Mouse (Mus musculus) lung, postnatal 10 days (tissue): ENCODE data around the gene Cfap97d1.

Source experiments
- DNase-seq: peaks from one replicate; pipeline ENCODE4 v3.0.0; 2021

Gene Cfap97d1

GRCm38 (mm10) chr11:101984054-101985025 is at the start of gene Cfap97d1:
Gene Cfap97d1, plus strand, starts transcription at chr11:101984279.
- peak; percentile 98 for DNase-seq

GRCm38 (mm10) chr11:101935743-101936142 is 48.3 kb upstream of the Cfap97d1 start:
- no peak for DNase-seq

DNA sequence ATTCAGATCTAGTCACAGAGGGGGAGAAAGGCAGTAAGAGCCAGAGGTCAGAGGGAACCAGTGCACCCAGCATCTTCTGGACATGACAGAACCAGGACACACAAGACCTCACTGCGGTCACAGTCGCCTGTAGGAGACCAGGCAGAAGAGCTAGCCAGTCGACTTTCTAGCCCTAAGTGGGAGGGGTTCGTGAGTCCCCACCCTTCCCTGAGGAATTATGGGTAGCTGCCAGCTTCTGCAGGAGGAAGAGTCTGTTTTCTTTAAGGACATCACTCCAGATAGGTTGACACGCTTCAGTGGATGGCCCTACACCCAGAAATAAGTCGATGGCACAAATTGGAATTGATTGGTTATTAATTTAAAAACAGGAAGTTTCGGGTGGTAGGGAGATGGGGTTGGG is 47.7 kb upstream of the Cfap97d1 start:
- DNase-seq, result peak; percentile 51

DNA sequence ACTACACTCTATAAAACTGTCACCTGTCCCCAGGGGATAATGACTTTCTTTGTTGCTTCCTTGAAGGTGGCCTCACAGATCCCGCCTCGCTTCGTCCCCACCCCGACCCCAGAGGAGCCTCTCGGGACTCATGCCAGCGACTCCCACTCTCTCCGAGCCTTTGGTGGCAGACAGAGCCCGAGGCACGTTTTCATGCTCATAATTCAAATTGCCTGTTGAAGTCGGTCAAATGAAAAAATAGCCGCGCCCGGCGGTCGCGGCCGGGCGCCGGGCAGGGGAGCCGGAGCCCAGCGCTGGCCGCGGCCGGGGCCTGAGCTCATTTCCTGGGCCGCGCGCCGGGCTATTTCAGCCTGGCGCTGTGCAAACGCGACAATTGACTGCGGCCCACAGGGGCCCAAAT is 47.0 kb upstream of the Cfap97d1 start:
- peak; percentile 60 for DNase-seq

GRCm38 (mm10) chr11:101943055-101943454 is 41.0 kb upstream of the Cfap97d1 start:
- no peak for DNase-seq

- no peak for DNase-seq
Observed at GRCm38 (mm10) chr11:101946525-101946924, 37.6 kb upstream of the Cfap97d1 start.

GRCm38 (mm10) chr11:101950021-101950420 is 34.1 kb upstream of the Cfap97d1 start:
- no peak for DNase-seq

- peak; percentile 75 for DNase-seq
Observed at GRCm38 (mm10) chr11:101952541-101953341, 31.3 kb upstream of the Cfap97d1 start.

DNA sequence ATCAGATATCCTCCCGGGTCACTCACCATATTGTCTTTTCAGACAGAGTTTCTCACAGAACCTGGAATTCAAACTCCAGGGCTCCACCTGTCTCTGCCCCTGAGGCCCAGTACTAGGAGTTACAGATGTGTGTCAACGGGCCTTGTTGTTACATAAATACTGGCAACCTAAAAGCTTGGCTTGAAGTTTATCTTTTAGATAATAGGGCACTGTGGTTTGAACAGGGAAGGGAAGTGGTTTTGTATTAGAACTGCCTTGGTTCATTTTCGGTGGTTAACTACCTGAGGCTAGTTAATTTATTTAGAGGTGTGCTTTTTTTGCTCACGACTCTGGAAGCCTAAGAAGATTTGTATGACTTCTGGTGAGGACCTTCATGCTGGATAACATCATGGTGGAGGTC is 30.6 kb upstream of the Cfap97d1 start:
- no peak for DNase-seq

DNA sequence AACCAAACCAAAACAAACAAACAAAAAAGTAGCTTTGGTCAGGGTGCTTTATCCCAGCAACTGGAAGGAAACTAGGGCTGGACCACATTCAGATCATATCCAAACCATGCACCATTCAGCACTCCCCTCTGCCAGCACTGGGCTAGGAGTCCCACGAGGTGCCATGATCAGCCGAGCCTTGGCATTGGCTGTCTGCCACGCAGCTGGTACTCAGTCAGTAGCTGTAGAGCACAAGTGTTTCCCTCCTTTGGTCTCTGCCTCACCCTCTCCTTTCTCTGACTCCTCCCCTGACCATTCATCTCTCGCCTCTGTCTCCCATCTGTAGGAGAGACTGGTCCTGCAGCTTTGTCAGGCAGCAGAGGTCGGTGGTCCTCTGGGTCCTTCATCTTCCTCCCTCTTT is 26.6 kb upstream of the Cfap97d1 start:
- no peak for DNase-seq

DNA sequence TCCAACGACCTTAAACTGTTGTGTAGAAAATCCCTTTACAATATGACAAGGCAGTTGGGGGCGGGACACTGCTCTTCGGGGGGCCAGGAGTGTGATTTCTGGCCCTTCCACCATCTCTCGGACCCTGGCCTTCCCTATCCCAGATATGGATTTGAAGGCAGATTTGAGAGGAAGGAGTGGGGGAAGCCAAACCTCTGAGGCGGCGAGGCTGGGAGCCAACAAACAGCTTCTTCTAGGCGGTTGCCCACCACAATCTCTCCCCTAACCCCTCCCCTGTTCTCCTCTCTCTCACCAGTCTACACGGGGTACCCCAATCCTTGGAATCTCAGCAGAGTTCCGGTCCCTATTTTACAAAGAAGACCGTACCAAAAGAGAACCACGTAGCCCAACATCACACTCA is 21.0 kb upstream of the Cfap97d1 start:
- no peak for DNase-seq

- DNase-seq, result peak; percentile 44
Observed at GRCm38 (mm10) chr11:101963473-101964291, 20.4 kb upstream of the Cfap97d1 start.

DNA sequence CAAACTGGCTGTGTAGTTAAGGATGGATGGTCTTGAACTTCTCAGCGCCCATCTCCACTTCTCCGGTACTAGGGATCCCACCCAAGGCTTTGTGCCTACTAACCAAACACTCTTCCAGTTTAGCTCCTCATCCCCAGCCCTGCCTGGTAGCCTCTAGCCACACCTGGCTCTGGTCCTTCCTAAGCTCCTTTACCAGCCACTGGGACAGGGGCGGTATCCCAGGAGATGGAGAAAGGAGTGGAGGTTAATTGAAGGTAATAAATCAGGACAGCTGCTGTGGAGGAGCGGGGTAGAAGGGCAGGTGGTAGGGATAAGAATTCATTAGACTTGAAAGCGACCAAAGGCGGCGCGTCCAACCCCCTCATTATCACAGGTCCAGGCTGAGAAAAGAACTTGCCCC is 19.4 kb upstream of the Cfap97d1 start:
- no peak for DNase-seq

DNA sequence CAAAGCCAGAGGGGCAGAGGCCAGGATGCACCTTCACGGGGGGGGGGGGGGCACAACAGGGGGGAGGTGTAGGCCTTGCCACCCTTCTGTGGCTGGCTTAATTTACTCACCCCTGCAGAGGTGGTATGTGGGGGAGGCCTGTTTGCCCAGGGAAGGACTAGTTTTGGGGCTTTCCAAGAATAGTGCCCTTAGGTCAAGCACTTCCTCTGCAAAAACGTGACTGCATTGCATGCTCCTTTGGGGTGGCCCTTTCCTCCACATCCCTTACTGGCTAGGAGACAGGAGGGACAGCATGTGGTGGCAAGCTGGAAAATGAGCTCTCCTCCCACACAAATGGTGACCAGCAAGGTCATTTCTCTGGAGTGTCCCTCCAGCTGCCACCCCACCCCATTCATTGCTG is 18.5 kb upstream of the Cfap97d1 start:
- DNase-seq, result no peak

DNA sequence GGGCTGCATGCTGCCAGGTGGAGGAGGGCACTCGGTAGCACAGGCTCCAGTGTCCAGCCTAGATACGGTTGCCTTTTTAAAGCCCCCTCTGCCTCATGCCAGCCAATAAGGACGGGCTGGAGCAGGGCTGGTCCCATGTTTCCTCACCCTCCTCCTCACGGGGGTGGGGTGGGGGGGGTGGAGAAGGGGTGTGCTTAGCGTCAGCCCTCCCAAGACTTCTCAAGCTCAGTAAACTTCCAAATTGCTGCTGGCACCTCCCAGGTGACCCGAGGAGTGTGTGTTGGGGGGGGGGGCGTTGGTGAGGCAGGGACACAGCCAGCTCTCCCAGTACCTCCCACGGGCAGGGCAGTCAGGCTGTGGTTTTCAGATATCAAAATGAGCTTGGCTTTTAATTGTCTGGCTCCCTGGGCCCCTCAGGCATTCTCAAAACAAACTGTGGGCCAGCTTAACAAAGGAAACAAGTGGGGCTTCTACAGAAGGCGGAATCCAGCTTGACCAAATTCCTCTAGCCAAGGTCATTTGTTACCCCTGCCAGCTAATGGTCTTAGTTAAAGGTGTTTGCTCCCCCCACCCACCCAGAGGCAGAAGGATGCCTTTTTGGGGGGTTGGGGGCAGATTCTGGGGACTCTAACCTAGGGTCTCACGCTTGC is 17.0 kb upstream of the Cfap97d1 start, which contains the start of gene Sost:
TSS of gene Sost (minus strand) at position 51 of the 650 bp plus-strand sequence.
- DNase-seq, result no peak

- DNase-seq, result no peak
Observed at GRCm38 (mm10) chr11:101968311-101968710, 15.8 kb upstream of the Cfap97d1 start.

DNA sequence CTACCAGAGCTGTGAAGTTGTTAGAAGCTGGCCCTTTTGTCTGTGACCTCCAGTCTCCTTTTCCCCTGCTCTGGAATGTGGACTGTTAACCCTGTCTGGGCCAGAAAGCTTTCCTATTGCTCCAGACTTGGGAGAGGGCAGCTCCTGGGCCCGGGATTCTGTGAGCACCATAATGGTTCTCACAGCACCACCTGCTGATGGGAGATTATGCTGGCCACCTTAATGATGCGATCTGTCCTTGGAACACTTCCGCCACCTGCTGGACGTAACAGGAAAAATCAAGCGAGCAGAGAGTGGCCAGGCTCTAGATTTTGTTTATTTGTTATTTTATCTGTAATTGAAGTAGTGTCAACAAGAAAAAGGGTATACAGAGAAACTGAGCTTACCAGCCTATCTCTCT is 15.3 kb upstream of the Cfap97d1 start:
- DNase-seq, result peak; percentile 88

GRCm38 (mm10) chr11:101969835-101970234 is 14.2 kb upstream of the Cfap97d1 start:
- DNase-seq, result no peak

DNA sequence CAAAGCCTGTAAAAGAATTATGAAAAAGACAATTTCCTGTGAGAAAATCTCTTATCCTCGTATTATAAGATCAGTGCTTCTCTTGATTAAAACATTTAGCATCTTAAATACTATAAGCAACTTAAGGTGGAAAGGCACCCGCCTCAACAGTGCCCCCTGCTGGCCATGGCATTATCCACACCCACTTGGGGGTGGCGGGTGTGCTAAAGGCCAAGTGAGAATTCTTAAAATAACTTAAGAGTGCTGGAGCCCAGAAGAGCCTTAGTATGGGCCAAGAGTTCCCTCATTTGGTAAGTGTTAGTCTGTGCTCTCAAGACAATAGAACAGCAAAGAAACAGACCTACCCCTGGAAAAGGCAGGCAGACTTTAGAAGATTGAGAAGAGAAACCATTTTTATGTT is 12.7 kb upstream of the Cfap97d1 start:
- DNase-seq, result peak; percentile 72

GRCm38 (mm10) chr11:101972097-101972496 is 12.0 kb upstream of the Cfap97d1 start:
- DNase-seq, result no peak

DNA sequence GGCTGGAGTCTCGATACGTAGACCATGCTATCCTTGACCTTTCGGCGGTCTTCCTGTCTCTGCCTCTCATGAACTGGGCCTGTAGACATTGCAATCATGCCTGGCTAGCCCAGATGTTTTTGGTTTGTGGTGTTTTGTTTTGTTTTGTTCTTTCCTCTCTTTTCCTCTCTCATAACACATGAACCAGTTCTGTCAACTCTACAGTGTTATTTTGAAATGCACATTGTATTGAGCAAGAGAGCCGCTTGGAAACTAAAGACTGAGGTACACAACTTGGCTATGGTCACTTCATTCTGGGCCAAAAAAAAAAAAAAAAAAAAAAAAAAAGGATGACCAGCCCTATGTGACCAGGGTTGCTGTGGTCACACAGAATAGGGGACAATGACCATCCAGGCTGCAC is 11.4 kb upstream of the Cfap97d1 start:
- no peak for DNase-seq

DNA sequence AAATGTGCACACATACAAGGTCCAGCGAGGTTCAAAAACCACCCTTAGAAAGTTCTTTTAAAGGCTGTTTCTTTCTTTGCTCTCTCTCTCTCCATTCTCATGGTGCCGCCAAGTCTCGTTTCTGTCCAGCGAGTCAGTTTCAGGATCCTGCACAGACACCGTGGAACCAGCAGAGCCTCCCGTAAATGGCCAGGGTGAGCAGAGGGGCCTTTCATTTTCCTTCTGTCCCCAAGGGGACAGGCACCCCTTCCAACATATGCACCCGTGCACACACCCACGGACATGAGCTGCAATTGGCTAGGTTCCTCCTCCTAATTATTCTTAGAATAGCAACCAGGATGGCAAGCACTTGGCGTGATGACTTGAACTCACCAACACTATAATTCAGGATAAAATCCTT is 10.6 kb upstream of the Cfap97d1 start:
- DNase-seq, result no peak
